Mouse (Mus musculus): ENCODE data around the gene Hip1.
"Not testable (repeated sequence)": the region's sequence is repeated elsewhere in the genome, so short reads cannot be mapped to it uniquely, and the experiment has no call there.

Gene Hip1

GRCm38 (mm10) chr5:135369787-135370654, 174.9 kb downstream of the Hip1 start, which contains the start of gene Nsun5:
Gene Nsun5 (plus strand): TSS chr5:135369953.
- DNase-seq (ENCODE audit: low read depth, low spot score): peak; percentile 96

- not testable (repeated sequence) for DNase-seq (ENCODE audit: low read depth, low spot score)
Observed at GRCm38 (mm10) chr5:135369196-135369595, 175.7 kb downstream of the Hip1 start.

DNA sequence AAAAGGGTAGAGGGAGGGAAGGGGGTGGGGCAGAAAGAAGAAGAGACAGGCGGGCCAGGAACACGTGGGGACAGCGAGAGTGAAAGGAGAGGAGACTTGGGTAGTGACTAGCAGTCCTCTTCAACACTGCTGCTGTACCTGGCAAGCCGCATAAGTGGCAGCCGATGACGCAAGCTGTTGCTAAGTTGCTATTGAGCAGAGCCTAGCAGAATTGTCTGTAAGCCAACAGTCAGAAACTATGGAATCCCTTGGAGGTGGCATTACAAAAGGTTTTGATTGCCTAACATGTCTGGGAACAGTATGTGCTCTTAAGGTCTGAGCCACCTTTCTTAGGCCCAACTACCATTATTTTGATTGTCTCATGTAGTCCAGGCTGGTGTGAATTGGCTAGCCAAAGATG, 176.6 kb downstream of the Hip1 start:
- DNase-seq (ENCODE audit: low read depth, low spot score): no peak

- DNase-seq (ENCODE audit: low read depth, low spot score): no peak
Observed at GRCm38 (mm10) chr5:135367841-135368240, 177.1 kb downstream of the Hip1 start.

DNA sequence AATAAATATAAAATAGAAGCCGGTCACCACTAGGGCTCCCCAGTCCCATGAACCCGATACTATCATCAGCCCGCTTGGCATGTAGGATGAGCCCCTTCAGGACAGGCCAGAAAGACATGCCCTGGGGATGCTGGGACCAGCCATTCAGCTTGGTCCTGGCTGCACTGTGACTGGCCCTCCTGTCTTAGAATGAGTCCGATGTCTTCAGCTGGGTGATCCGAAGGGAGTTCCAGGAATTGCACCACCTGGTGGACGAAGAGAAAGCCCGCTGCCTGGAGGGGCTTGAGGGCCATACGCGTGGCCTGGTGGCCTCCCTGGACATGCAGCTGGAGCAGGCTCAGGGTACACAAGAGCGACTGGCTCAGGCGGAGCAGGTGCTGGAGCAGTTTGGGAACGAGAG, 181.4 kb downstream of the Hip1 start:
- DNase-seq (ENCODE audit: low read depth, low spot score): peak; percentile 71

DNA sequence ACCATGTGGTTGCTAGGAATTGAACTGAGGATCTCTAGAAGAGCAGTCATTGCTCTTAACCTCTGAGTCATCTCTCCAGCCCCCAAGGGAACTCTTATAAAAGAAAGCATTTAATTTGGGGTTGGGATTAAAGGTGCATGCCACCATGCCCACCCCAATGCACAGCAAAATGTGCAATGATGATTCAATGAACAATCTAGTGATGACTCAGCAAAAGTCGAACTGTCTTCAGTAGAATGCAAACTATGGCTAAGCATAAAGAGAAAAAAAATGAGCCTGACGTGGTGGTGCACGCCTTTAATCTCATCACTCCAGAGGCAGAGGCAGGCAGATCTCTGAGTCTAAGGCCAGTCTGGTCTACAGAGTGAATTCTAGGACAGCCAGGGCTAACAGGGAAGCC, 182.3 kb downstream of the Hip1 start:
- DNase-seq (ENCODE audit: low read depth, low spot score): no peak

DNA sequence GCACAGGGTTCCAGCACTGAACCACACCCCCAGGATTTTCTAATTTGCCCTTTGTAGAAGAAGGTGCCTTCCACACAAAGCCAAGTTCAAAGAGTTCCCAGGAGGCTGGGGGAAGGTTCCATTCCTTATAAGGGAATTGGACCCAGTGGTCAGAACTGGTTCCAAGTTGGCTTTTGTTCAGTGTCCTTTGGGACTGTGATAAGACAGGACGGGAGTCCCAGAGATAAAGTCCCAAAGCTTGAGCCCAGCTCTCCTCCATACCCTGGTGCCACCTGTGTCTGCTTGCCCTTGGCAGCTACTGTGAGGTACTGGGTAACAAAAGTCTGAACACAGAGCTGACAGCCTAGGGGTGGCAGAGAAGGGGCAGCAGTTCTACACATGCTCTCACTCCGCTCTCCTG, 185.1 kb downstream of the Hip1 start:
- no peak for DNase-seq (ENCODE audit: low read depth, low spot score)

DNA sequence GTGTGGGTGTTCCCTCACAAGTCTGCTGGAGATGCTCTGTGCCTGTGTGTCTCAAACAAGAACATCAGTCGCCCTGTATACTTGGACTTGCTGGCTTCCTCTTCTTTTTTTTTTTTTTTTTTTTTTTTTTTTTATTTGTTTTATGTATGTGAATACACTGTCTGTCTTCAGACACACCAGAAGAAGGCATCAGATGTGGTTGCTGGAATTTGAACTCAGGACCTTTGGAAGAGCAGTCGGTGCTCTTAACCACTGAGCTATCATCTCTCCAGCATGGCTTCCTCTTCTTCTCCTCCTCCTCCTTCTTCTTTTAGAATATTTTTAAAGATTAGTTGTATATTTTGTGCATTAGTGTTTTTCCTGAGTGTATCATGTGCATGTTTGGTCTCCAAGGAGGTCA, 187.4 kb downstream of the Hip1 start:
- DNase-seq (ENCODE audit: low read depth, low spot score): no peak

Measured in mesoderm, embryonic 11.5 days (tissue).